Mouse (Mus musculus) induced T-regulatory cell, adult 2 months (primary cell): ENCODE results near the gene H2-Q2.
"Not testable (repeated sequence)": the region's sequence is repeated elsewhere in the genome, so short reads cannot be mapped to it uniquely, and the experiment has no call there.

Source experiments
- DNase-seq: peaks from one replicate; pipeline ENCODE4 v3.0.0-alpha.2; 2012; ENCODE audit warnings: low read depth

Gene H2-Q2

DNA sequence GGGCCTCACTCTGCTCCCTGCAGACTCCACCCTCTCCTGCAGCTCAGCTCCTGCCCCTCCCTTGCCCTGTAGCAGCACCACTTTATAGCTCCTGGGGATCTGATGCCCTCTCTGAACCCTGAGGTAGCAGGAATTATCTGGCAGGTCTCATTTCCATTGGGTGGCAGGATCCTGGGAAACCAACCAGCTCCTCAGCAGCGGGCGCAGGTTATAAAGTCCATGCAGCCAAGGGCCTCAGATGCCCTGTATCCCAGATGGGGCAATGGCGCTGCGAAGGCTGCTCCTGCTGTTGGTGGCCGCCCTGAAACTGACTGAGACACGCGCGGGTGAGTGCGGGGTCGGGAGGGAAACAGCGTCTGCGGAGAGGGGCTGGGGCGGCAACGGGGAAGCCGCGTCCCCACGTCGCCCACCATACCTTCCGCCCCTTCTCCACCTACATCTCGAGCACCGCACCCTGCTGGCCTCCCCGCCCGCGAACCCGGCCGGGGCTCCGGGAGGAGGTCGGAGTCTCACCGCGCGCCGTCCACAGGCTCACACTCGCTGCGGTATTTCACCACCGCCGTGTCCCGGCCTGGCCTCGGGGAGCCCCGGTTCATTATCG is at the start of gene H2-Q2:
TSS of gene H2-Q2 (plus strand) at position 172 of the 601 bp plus-strand sequence.
- DNase-seq, result no peak

GRCm38 (mm10) chr17:35295796-35296195 is 46.2 kb upstream of the H2-Q2 start:
- peak; percentile 83 for DNase-seq

GRCm38 (mm10) chr17:35300261-35300945 is 41.6 kb upstream of the H2-Q2 start:
- peak; percentile 49 for DNase-seq

- peak; percentile 95 for DNase-seq
Measured at GRCm38 (mm10) chr17:35301645-35302258, 40.3 kb upstream of the H2-Q2 start.

GRCm38 (mm10) chr17:35303271-35303670 is 38.8 kb upstream of the H2-Q2 start:
- DNase-seq, result no peak

DNA sequence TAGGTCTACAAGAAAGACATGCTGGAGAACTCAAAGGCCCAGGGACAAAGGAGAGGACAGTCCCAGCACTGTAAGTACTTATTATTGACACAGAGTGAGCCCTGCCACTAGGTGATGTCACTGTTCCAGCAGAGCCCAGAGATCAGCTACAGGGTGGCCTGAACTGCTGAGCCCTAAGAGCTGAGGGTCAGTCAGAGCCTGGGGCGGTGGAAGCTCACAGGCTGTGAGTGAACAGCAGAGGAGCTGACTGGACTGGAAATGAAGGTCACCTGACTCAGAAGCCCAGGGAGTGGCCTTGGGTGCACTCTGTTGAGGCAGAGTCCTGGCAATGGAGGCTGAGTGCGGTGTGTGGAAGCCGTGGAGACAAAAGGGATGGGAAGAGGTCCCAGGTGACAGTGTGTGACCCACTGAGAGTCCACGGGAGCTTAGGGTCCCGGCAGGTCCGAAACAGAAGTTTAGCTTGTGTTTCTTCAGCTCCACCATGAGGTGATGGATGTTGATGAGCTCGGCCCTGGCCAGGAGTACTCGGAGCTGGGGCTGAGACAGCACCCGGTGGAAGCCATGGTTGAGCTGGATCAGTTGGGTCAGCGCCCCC is 38.2 kb upstream of the H2-Q2 start:
- DNase-seq, result no peak

- DNase-seq, result no peak
Measured at GRCm38 (mm10) chr17:35304478-35304877, 37.6 kb upstream of the H2-Q2 start.

- DNase-seq, result not testable (repeated sequence)
Measured at GRCm38 (mm10) chr17:35304921-35305320, 37.1 kb upstream of the H2-Q2 start.

GRCm38 (mm10) chr17:35318671-35319070 is 23.4 kb upstream of the H2-Q2 start:
- DNase-seq, result no peak

DNA sequence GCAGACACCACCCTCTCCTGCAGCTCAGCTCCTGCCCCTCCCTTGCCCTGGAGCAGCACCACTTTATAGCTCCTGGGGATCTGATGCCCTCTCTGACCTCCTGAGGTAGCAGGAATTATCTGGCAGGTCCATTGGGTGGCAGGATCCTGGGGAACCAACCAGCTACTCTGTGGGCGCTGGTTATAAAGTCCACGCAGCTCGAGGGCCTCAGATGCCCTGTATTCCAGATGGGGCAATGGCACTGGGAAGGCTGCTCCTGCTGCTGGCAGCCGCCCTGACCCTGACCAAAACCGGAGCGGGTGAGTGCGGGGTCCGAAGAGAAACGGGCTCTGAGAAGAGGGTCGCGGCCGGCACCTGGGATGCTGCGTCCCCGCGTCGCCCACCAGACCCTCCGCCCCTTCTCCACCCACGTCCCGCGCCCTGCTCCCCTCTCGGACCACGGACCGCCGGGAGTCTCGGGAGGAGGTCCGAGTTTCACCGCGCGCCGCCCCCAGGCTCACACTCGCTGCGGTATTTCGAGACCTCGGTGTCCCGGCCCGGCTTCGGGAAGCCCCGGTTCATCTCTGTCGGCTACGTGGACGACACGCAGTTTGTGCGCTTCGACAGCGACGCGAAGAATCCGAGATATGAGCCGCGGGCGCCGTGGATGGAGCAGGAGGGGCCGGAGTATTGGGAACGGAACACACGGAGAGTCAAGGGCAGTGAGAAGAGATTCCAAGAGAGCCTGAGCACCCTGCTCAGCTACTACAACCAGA is 21.5 kb upstream of the H2-Q2 start, which contains the start of gene H2-Q1:
TSS of gene H2-Q1 (plus strand) at position 79 of the 755 bp plus-strand sequence.
- DNase-seq, result peak; percentile 42

GRCm38 (mm10) chr17:35325124-35325523 is 16.9 kb upstream of the H2-Q2 start:
- peak; percentile 46 for DNase-seq

GRCm38 (mm10) chr17:35326000-35326399 is 16.0 kb upstream of the H2-Q2 start:
- DNase-seq, result not testable (repeated sequence)

- DNase-seq, result not testable (repeated sequence)
Measured at GRCm38 (mm10) chr17:35329714-35330113, 12.3 kb upstream of the H2-Q2 start.

- DNase-seq, result not testable (repeated sequence)
Measured at GRCm38 (mm10) chr17:35331546-35331945, 10.5 kb upstream of the H2-Q2 start.

- peak; percentile 74 for DNase-seq
Measured at GRCm38 (mm10) chr17:35342711-35343476, 852 bp downstream of the H2-Q2 start.

GRCm38 (mm10) chr17:35347659-35348058 is 5.6 kb downstream of the H2-Q2 start:
- DNase-seq, result not testable (repeated sequence)

- peak; percentile 66 for DNase-seq
Measured at GRCm38 (mm10) chr17:35353275-35353674, 11.2 kb downstream of the H2-Q2 start.

- DNase-seq, result peak; percentile 42
Measured at GRCm38 (mm10) chr17:35354071-35354470, 12.0 kb downstream of the H2-Q2 start.

GRCm38 (mm10) chr17:35357086-35357485 is 15.0 kb downstream of the H2-Q2 start:
- DNase-seq, result no peak

DNA sequence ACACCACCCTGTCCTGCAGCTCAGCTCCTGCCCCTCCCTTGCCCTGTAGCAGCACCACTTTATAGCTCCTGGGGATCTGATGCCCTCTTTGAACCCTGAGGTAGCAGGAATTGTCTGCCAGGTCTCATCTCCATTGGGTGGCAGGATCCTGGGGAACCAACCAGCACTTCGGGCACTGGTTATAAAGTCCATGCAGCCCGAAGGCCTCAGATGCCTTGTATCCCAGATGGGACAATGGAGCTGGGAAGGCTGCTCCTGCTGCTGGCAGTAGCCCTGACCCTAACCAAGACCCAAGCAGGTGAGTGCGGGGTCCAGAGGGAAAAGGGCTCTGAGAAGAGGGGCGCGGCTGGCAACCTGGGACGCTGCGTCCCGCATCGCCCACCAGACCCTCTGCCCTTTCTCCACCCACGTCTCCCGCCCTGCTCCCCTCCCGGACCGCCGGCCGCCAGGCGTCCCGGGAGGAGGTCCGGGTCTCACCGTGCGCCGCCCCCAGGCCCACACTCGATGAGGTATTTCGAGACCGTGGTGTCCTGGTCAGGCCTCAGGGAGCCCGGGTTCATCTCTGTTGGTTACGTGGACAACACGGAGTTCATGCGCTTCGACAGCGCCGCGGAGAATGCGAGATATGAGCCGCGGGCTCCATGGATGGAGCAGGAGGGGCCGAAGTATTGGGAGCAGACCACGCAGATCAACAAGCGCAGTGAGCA is 16.9 kb downstream of the H2-Q2 start:
- DNase-seq, result no peak

DNA sequence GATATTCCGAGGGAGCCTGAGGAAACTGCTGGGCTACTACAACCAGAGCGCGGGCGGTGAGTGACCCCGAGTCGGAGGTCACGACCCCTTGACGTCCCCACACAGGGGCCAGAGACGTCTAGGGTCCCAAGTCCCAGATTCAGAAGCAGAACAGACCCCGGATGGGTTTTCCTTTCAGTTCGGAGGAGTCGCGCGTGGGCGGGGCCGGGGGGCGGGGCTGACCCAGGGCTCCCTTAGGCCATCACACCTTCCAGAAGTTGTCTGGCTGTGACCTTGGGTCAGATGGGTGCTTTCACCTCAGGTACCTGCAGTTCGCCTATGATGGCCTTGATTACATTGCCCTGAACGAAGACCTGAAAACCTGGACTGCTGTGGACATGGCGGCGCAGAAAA is 17.4 kb downstream of the H2-Q2 start:
- DNase-seq, result peak; percentile 72
